In the genomic region with DNA sequence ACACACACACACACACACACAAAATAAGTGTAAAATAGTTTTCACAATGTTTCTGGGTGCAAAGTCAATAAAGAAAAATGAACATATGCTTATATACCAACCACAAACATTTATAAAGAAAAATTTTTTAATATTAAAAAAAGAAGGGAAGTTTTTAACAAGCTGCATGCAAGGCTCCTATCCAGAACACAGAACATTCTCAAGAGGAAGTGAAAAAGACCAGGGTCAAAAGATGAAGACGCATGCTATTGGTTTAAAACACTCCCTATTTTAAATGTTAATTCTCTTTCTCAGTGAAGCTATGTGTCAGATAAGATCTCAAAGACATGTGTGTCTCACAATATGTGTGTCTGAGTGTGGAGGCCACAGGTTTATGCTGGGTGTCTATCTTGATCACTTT, we compare ENCODE assay signal across 30 mouse cellular contexts. TPM values are rescaled to one million over a fixed set of nuclear protein-coding genes. Genes with fewer than 3 reads are reported as not detected.
"Had no signal": no experiment of that assay in that cellular context is flagged by ENCODE, and none has a peak within 500 bp of the region (broad histone marks: within the 10 kb centered on the region; RNA-seq: fewer than 3 reads in every experiment).

No protein-coding gene starts in this region.

- H3K27ac ChIP-seq: embryonic facial prominence, embryonic 10.5 days; embryonic facial prominence, embryonic 12.5 days; embryonic facial prominence, embryonic 13.5 days; embryonic facial prominence, embryonic 15.5 days; forebrain, embryonic 10.5 days; forebrain, embryonic 12.5 days; forebrain, embryonic 13.5 days; forebrain, embryonic 15.5 days; gastrocnemius, adult 2 months; heart, adult 2 months; heart, embryonic 10.5 days had no signal

- H3K9ac ChIP-seq: embryonic facial prominence, embryonic 12.5 days; embryonic facial prominence, embryonic 13.5 days; embryonic facial prominence, embryonic 15.5 days; forebrain, embryonic 12.5 days; forebrain, embryonic 13.5 days; forebrain, embryonic 15.5 days; forebrain, postnatal 0 days had no signal

- H3K4me1 ChIP-seq: embryonic facial prominence, embryonic 10.5 days; embryonic facial prominence, embryonic 12.5 days; embryonic facial prominence, embryonic 13.5 days; embryonic facial prominence, embryonic 15.5 days; forebrain, embryonic 10.5 days; forebrain, embryonic 12.5 days; forebrain, embryonic 13.5 days; forebrain, embryonic 15.5 days; heart, embryonic 10.5 days had no signal

- ATAC-seq: forebrain, embryonic 13.5 days; forebrain, embryonic 14.5 days; forebrain, embryonic 15.5 days; forebrain, embryonic 16.5 days; forebrain, postnatal 0 days had no signal

- H3K36me3 ChIP-seq: embryonic facial prominence, embryonic 10.5 days; embryonic facial prominence, embryonic 12.5 days; embryonic facial prominence, embryonic 13.5 days; embryonic facial prominence, embryonic 15.5 days; forebrain, embryonic 10.5 days; forebrain, embryonic 12.5 days; forebrain, embryonic 15.5 days; heart, embryonic 10.5 days had no signal

- H3K9me3 ChIP-seq: embryonic facial prominence, embryonic 10.5 days; embryonic facial prominence, embryonic 12.5 days; embryonic facial prominence, embryonic 13.5 days; embryonic facial prominence, embryonic 15.5 days; forebrain, embryonic 10.5 days; forebrain, embryonic 12.5 days; forebrain, embryonic 13.5 days; forebrain, embryonic 15.5 days; heart, embryonic 10.5 days had no signal

- H3K27me3 ChIP-seq: embryonic facial prominence, embryonic 12.5 days; embryonic facial prominence, embryonic 13.5 days; embryonic facial prominence, embryonic 15.5 days; forebrain, embryonic 12.5 days; forebrain, embryonic 13.5 days; forebrain, embryonic 15.5 days had no signal

- DNase-seq: cerebellum, adult 9-11 months; cerebellum, postnatal 10 days; cerebellum, postnatal 14 days; cerebellum, postnatal 25 days; cerebellum, postnatal 36 days; embryo, embryonic 11 days; forebrain, postnatal 0 days; gastrocnemius, adult 2 months; gastrocnemius, postnatal 10 days; gastrocnemius, postnatal 14 days; gastrocnemius, postnatal 25 days; gastrocnemius, postnatal 36 days; heart, adult 18-20 months; heart, adult 2 months had no signal

- H3K4me3 ChIP-seq: embryonic facial prominence, embryonic 10.5 days; embryonic facial prominence, embryonic 12.5 days; embryonic facial prominence, embryonic 13.5 days; embryonic facial prominence, embryonic 15.5 days; erythroblast, embryonic 14.5 days; forebrain, embryonic 10.5 days; forebrain, embryonic 12.5 days; forebrain, embryonic 13.5 days; forebrain, embryonic 15.5 days; gastrocnemius, adult 2 months; heart, adult 2 months; heart, embryonic 10.5 days had no signal

- H3K4me2 ChIP-seq: embryonic facial prominence, embryonic 12.5 days; embryonic facial prominence, embryonic 13.5 days; embryonic facial prominence, embryonic 15.5 days; forebrain, embryonic 12.5 days; forebrain, embryonic 13.5 days; forebrain, embryonic 15.5 days; heart, embryonic 11.5 days had no signal

RNA-seq across cellular contexts. Expression of a gene that starts 39.0 kb away (rescaled TPM):
- total RNA-seq: common myeloid progenitor, adult 5-6 weeks; gastrocnemius, adult 8-10 months; gastrocnemius, postnatal 10 days; gastrocnemius, postnatal 14 days; gastrocnemius, postnatal 25 days; heart, adult 2 months had no signal
- polyA plus RNA-seq: embryonic facial prominence, embryonic 10.5 days; forebrain, embryonic 10.5 days; forebrain, embryonic 11.5 days; heart, embryonic 10.5 days had no signal
